In genomic region chr2:34370725-34371440, GRCm38 (mm10) we compare ENCODE assay signal across 7 mouse cellular contexts. TPM values are rescaled to one million over a fixed set of nuclear protein-coding genes. Genes with fewer than 3 reads are reported as not detected.
DNase-seq lines count a peak whose midpoint lies in the region; ATAC-seq and TF ChIP-seq lines count a peak whose summit lies in the region.

No protein-coding gene starts in this region.

- no peaks in the 10 kb centered on the region for H3K36me3 ChIP-seq in hindbrain, postnatal 0 days (ENCODE audit: insufficient read depth, low read length)
- no peaks in the 10 kb centered on the region; the same call in 1 of the 2 replicates for H3K36me3 ChIP-seq in liver, embryonic 12.5 days
- no peaks in the 10 kb centered on the region for H3K36me3 ChIP-seq in neural tube, embryonic 12.5 days

- peak overlapping the region; percentile 82 for H3K9ac ChIP-seq in hindbrain, postnatal 0 days (replicated peaks; ENCODE audit: low read length)
- peak overlapping the region; percentile 98 for H3K9ac ChIP-seq in liver, embryonic 12.5 days
- peak overlapping the region; percentile 99 for H3K9ac ChIP-seq in neural tube, embryonic 12.5 days

- peak overlapping the region; percentile 91 for H3K27ac ChIP-seq in hindbrain, postnatal 0 days
- peak overlapping the region; percentile 100 for H3K27ac ChIP-seq in liver, embryonic 12.5 days
- peak overlapping the region; percentile 100 for H3K27ac ChIP-seq in neural tube, embryonic 12.5 days

- peak; percentile 5 for ATAC-seq in activated CD4-positive, CD25-positive, alpha-beta regulatory T cell, adult 4 months
- no peak for ATAC-seq in hindbrain, postnatal 0 days
- ATAC-seq in liver, embryonic 12.5 days, result no peak
- no peak for ATAC-seq in neural tube, embryonic 12.5 days (ENCODE audit: low FRiP score, low read depth)

- H3K4me2 ChIP-seq in hindbrain, postnatal 0 days (ENCODE audit: low read depth, low read length), result peak overlapping the region; percentile 90
- peak overlapping the region; percentile 93 for H3K4me2 ChIP-seq in liver, embryonic 12.5 days
- H3K4me2 ChIP-seq in neural tube, embryonic 12.5 days (replicated peaks), result peak overlapping the region; percentile 91

- H3K27me3 ChIP-seq in hindbrain, postnatal 0 days (ENCODE audit: insufficient read depth, low read length), result no peaks in the 10 kb centered on the region
- H3K27me3 ChIP-seq in liver, embryonic 12.5 days (replicated peaks), result 0 out of 2 replicates have a peak, but pooled peaks cover 8% of the 10 kb centered on the region
- H3K27me3 ChIP-seq in neural tube, embryonic 12.5 days (replicated peaks), result no peaks in the 10 kb centered on the region

- TF ChIP-seq CTCF in hindbrain, postnatal 0 days (IDR thresholded peaks at IDR 0.05; ENCODE audit: low read depth), result no peak

- H3K9me3 ChIP-seq in hindbrain, postnatal 0 days (ENCODE audit: low read length), result no peaks in the 10 kb centered on the region
- no peaks in the 10 kb centered on the region for H3K9me3 ChIP-seq in liver, embryonic 12.5 days (replicated peaks)
- no peaks in the 10 kb centered on the region for H3K9me3 ChIP-seq in neural tube, embryonic 12.5 days

- H3K4me1 ChIP-seq in hindbrain, postnatal 0 days (ENCODE audit: insufficient read depth, low read length), result no peaks in the 10 kb centered on the region
- peaks cover 31% of the 10 kb centered on the region for H3K4me1 ChIP-seq in liver, embryonic 12.5 days
- peaks cover 18% of the 10 kb centered on the region; the same call in 1 of the 2 replicates for H3K4me1 ChIP-seq in neural tube, embryonic 12.5 days

- under 1% methylated on average over 42 of the region's 42 CpGs for WGBS in hindbrain, postnatal 0 days
- WGBS in liver, embryonic 12.5 days (ENCODE audit: insufficient replicate concordance), result under 1% methylated on average over 42 of the region's 42 CpGs
- WGBS in neural tube, embryonic 12.5 days, result under 1% methylated on average over 42 of the region's 42 CpGs

- DNase-seq in cerebellum, adult 9-11 months, result peak; percentile 54
- DNase-seq in gastrocnemius, postnatal 10 days, result peak; percentile 52
- DNase-seq in hindbrain, postnatal 0 days (ENCODE audit: low spot score), result peak; percentile 56
- DNase-seq in testis, postnatal 14 days (ENCODE audit: low spot score), result peak; percentile 51

- peak overlapping the region; percentile 84 for H3K4me3 ChIP-seq in hindbrain, postnatal 0 days (ENCODE audit: low read length)
- peak overlapping the region; percentile 97 for H3K4me3 ChIP-seq in liver, embryonic 12.5 days
- peak overlapping the region; percentile 95 for H3K4me3 ChIP-seq in neural tube, embryonic 12.5 days

RNA-seq across cellular contexts. Expression of gene Pbx3, which starts 2.1 kb away (rescaled TPM):
- 1 to 10 TPM; 1.1 to 2.1 TPM for polyA plus RNA-seq in activated CD4-positive, CD25-positive, alpha-beta regulatory T cell, adult 4 months (2017; shearing (Covaris generic))
- 1 to 10 TPM; 5.7 to 6.9 TPM for total RNA-seq in gastrocnemius, postnatal 10 days (2021)
- 92.5 and 96.8 TPM in 2 replicates for total RNA-seq in hindbrain, postnatal 0 days (2014; rRNA removed)
- polyA plus RNA-seq in hindbrain, postnatal 0 days (2015; fragmentation: Nextera tagmentation; extraction: Ambion mirVana), result 65.9 and 77.0 TPM in 2 replicates
- polyA plus RNA-seq in liver, embryonic 12.5 days (2016; fragmentation: Nextera tagmentation; extraction: Ambion mirVana), result 12.0 and 14.4 TPM in 2 replicates
- polyA plus RNA-seq in neural tube, embryonic 12.5 days (2016; fragmentation: Nextera tagmentation; extraction: Ambion mirVana), result 92.9 and 93.9 TPM in 2 replicates

RNA-seq across cellular contexts. Expression of gene Mapkap1, which starts 35.7 kb away (rescaled TPM):
- 10 to 100 TPM; 17.0 to 19.9 TPM for polyA plus RNA-seq in activated CD4-positive, CD25-positive, alpha-beta regulatory T cell, adult 4 months (2017; shearing (Covaris generic))
- total RNA-seq in gastrocnemius, postnatal 10 days (2021), result 10 to 100 TPM; 41.7 to 53.0 TPM
- 153 and 178 TPM in 2 replicates for total RNA-seq in hindbrain, postnatal 0 days (2014; rRNA removed)
- 90.4 and 94.4 TPM in 2 replicates for polyA plus RNA-seq in hindbrain, postnatal 0 days (2015; fragmentation: Nextera tagmentation; extraction: Ambion mirVana)
- polyA plus RNA-seq in liver, embryonic 12.5 days (2016; fragmentation: Nextera tagmentation; extraction: Ambion mirVana), result 50.5 and 52.8 TPM in 2 replicates
- polyA plus RNA-seq in neural tube, embryonic 12.5 days (2016; fragmentation: Nextera tagmentation; extraction: Ambion mirVana), result 111 and 114 TPM in 2 replicates
